Mouse (Mus musculus) kidney, postnatal 10 days (tissue): ENCODE measurements at regions not wholly inside any gene's neighbourhood (a gene's known extent, or its start where the extent isn't known, plus 50 kb on each side); places are given as distances from the start of the nearest gene placed in this dataset.

Source experiments
- DNase-seq: peaks from one replicate; pipeline ENCODE4 v3.0.0; 2021; ENCODE audit warnings: mixed read lengths

- DNase-seq, result no peak
Observed at GRCm38 (mm10) chr6:31658447-31659199, 94.8 kb upstream of the Podxl start.

GRCm38 (mm10) chr6:31650791-31651476 is 87.2 kb upstream of the Podxl start:
- no peak for DNase-seq

GRCm38 (mm10) chr6:31645261-31645660 is 81.5 kb upstream of the Podxl start:
- peak; percentile 38 for DNase-seq

GRCm38 (mm10) chr6:31644504-31644903 is 80.7 kb upstream of the Podxl start:
- DNase-seq, result no peak

GRCm38 (mm10) chr6:31642451-31642942 is 78.7 kb upstream of the Podxl start:
- peak; percentile 90 for DNase-seq

GRCm38 (mm10) chr6:31640745-31641144 is 77.0 kb upstream of the Podxl start:
- DNase-seq, result no peak

GRCm38 (mm10) chr6:31639460-31639859 is 75.7 kb upstream of the Podxl start:
- DNase-seq, result peak; percentile 87

GRCm38 (mm10) chr6:31638434-31639220 is 74.8 kb upstream of the Podxl start:
- no peak for DNase-seq

- DNase-seq, result no peak
Observed at GRCm38 (mm10) chr6:31637371-31638052, 73.7 kb upstream of the Podxl start.

GRCm38 (mm10) chr6:31636954-31637353 is 73.2 kb upstream of the Podxl start:
- DNase-seq, result no peak

GRCm38 (mm10) chr6:31632485-31632884 is 68.7 kb upstream of the Podxl start:
- DNase-seq, result no peak

- DNase-seq, result no peak
Observed at GRCm38 (mm10) chr6:31630009-31630408, 66.2 kb upstream of the Podxl start.

- DNase-seq, result peak; percentile 54
Observed at GRCm38 (mm10) chr6:31627912-31628311, 64.1 kb upstream of the Podxl start.

- DNase-seq, result no peak
Observed at GRCm38 (mm10) chr6:31625055-31625454, 61.3 kb upstream of the Podxl start.

- no peak for DNase-seq
Observed at GRCm38 (mm10) chr6:31624374-31624773, 60.6 kb upstream of the Podxl start.

GRCm38 (mm10) chr6:31621023-31621422 is 57.2 kb upstream of the Podxl start:
- DNase-seq, result peak; percentile 49

- no peak for DNase-seq
Observed at GRCm38 (mm10) chr6:31618852-31619251, 55.1 kb upstream of the Podxl start.

GRCm38 (mm10) chr6:31617341-31617740 is 53.6 kb upstream of the Podxl start:
- peak; percentile 57 for DNase-seq

- no peak for DNase-seq
Observed at GRCm38 (mm10) chr6:31615426-31615970, 51.7 kb upstream of the Podxl start.

GRCm38 (mm10) chr6:31614563-31614962 is 50.8 kb upstream of the Podxl start:
- DNase-seq, result no peak

- peak; percentile 34 for DNase-seq
Observed at GRCm38 (mm10) chr6:31613590-31614319, 50.0 kb upstream of the Podxl start.
